Mouse (Mus musculus): ENCODE data around the gene Alg6. TPM values are rescaled to one million over a fixed set of nuclear protein-coding genes. Genes with fewer than 3 reads are reported as not detected.

Alg6 gene
- polyA plus RNA-seq, 1 experiment from 2014 or later = 10.1 TPM

GRCm38 (mm10) chr4:99792365-99792764, 76.9 kb downstream of the Alg6 start:
- Histone ChIP-seq H3K36me3 (ENCODE audit: control insufficient read depth, insufficient read depth) (no peaks in the 10 kb centered on the region; the same call in 1 of the 2 replicates), H3K9me3 (replicated peaks; ENCODE audit: control insufficient read depth, low read length) (no peaks in the 10 kb centered on the region), H3K27ac (ENCODE audit: low read length) (no peak overlapping the region), H3K4me1 (ENCODE audit: control insufficient read depth, insufficient read depth, low read length) (no peaks in the 10 kb centered on the region), H3K4me3 (ENCODE audit: low read length) (no peak overlapping the region), H3K4me2 (ENCODE audit: low read depth, low read length) (no peak overlapping the region), H3K27me3 (ENCODE audit: control insufficient read depth, insufficient read depth, low read length) (no peaks in the 10 kb centered on the region), H3K9ac (ENCODE audit: low read length) (no peak overlapping the region)
- ATAC-seq (replicated peaks; ENCODE audit: extremely low read depth, insufficient read depth, low FRiP score) = no peak
- WGBS = 85% methylated on average over 6 of the region's 6 CpGs

Other genes with a start within 250 kb of the Alg6 start
- gene Foxd3, start 59.4 kb upstream of the Alg6 start, polyA plus RNA-seq (2015; fragmentation: Nextera tagmentation; extraction: Ambion mirVana) = 0.08 TPM in 1 of 2 replicates, not detected in the other
- 7.4 and 8.0 TPM in 2 replicates for gene Efcab7, start 113.5 kb downstream of the Alg6 start, polyA plus RNA-seq (2015; fragmentation: Nextera tagmentation; extraction: Ambion mirVana)
- gene Pgm1, start 213.8 kb downstream of the Alg6 start, polyA plus RNA-seq (2015; fragmentation: Nextera tagmentation; extraction: Ambion mirVana) = 291 and 294 TPM in 2 replicates
- gene Itgb3bp, start 214.1 kb downstream of the Alg6 start, polyA plus RNA-seq (2015; fragmentation: Nextera tagmentation; extraction: Ambion mirVana) = 28.3 and 31.9 TPM in 2 replicates